Mouse (Mus musculus) thymus, adult 2 months (tissue): ENCODE results near the gene Gabbr2. TPM values are rescaled to one million over a fixed set of nuclear protein-coding genes. Genes with fewer than 3 reads are reported as not detected.

ENCODE experiments used
- DNase-seq: peaks from one replicate; pipeline ENCODE4 v3.0.0; 2021
- H3K27ac ChIP-seq: fragments of 200-500 bp; 2 replicates; pipeline ENCODE4 v1.5.1; 2012; ENCODE audit warnings: low read length, control low read depth; ENCODE audit not compliant: control insufficient read depth, insufficient read depth
- H3K27me3 ChIP-seq: fragments of 200-500 bp; 2 replicates; pipeline ENCODE4 v1.6.1; 2012; ENCODE audit warnings: mild to moderate bottlenecking, low read length, moderate library complexity, mixed read lengths; ENCODE audit not compliant: control insufficient read depth, insufficient read depth
- H3K36me3 ChIP-seq: fragments of 200-500 bp; 2 replicates; pipeline ENCODE4 v1.6.1; 2012; ENCODE audit warnings: mild to moderate bottlenecking, low read length, moderate library complexity; ENCODE audit not compliant: control insufficient read depth, insufficient read depth
- H3K4me1 ChIP-seq: fragments of 200-500 bp; replicated peaks from 2 replicates; pipeline ENCODE4 v1.6.1; 2012; ENCODE audit warnings: low read length; ENCODE audit not compliant: control insufficient read depth, insufficient read depth
- H3K4me3 ChIP-seq: fragments of 200-500 bp; 2 replicates; pipeline ENCODE4 v1.5.1; 2012; ENCODE audit warnings: mild to moderate bottlenecking, low read length, control low read depth, moderate library complexity; ENCODE audit not compliant: control insufficient read depth, insufficient read depth
- CTCF ChIP-seq: fragments of 200-500 bp; IDR thresholded peaks from 2 replicates; pipeline ENCODE4 v1.5.1; 2012; ENCODE audit warnings: mild to moderate bottlenecking, control low read depth, low read length, moderate library complexity, borderline replicate concordance; ENCODE audit not compliant: control insufficient read depth, poor library complexity, insufficient read depth; ENCODE audit errors: extremely low read depth
- POLR2A ChIP-seq: fragments of 200-500 bp; IDR thresholded peaks from 2 replicates; pipeline ENCODE4 v1.6.1; 2012; ENCODE audit warnings: mild to moderate bottlenecking, low read length, control low read depth, moderate library complexity; ENCODE audit not compliant: control insufficient read depth, poor library complexity, insufficient read depth; ENCODE audit errors: extremely low read depth
- WGBS: fragments of 180-500 bp; shearing (Covaris S2); methylation state at CpG from one replicate; pipeline ENCODE4 v1.1.7; 2018; 5-methylcytosine and 5-hydroxymethylcytosine counted together
- polyA plus RNA-seq: library from polyadenylated mRNA; depleted of rRNA; stranded (reverse); fragments of >200 nt; gene quantifications from 2 replicates; pipeline ENCODE4 v1.2.3, GENCODE M21; 2012

Gabbr2 gene
- polyA plus RNA-seq, 1 experiment = 0.20 TPM

GRCm38 (mm10) chr4:46827471-46827870 is 164.2 kb downstream of the Gabbr2 start:
- no peak for TF ChIP-seq POLR2A
- TF ChIP-seq CTCF = no peak
- 89% methylated on average over 9 of the region's 9 CpGs for WGBS
- no peak overlapping the region for H3K4me3 ChIP-seq
- 0 out of 2 replicates have a peak, but pooled peaks cover 3% of the 10 kb centered on the region for H3K4me1 ChIP-seq
- no peak overlapping the region for H3K27ac ChIP-seq
- no peaks in the 10 kb centered on the region for H3K27me3 ChIP-seq
- DNase-seq = no peak
- H3K36me3 ChIP-seq = no peaks in the 10 kb centered on the region

GRCm38 (mm10) chr4:46825846-46826529 is 165.7 kb downstream of the Gabbr2 start:
- WGBS = 94% methylated on average over 10 of the region's 10 CpGs
- no peaks in the 10 kb centered on the region for H3K27me3 ChIP-seq
- H3K4me1 ChIP-seq = 0 out of 2 replicates have a peak, but pooled peaks cover 3% of the 10 kb centered on the region
- no peaks in the 10 kb centered on the region for H3K36me3 ChIP-seq
- no peak overlapping the region for H3K27ac ChIP-seq
- H3K4me3 ChIP-seq = no peak overlapping the region
- TF ChIP-seq POLR2A (no peak), CTCF (no peak)
- no peak for DNase-seq

GRCm38 (mm10) chr4:46823738-46824137 is 167.9 kb downstream of the Gabbr2 start:
- no peaks in the 10 kb centered on the region for H3K27me3 ChIP-seq
- no peak overlapping the region for H3K27ac ChIP-seq
- TF ChIP-seq CTCF = no peak
- TF ChIP-seq POLR2A = no peak
- no peaks in the 10 kb centered on the region for H3K36me3 ChIP-seq
- H3K4me1 ChIP-seq = 0 out of 2 replicates have a peak, but pooled peaks cover 3% of the 10 kb centered on the region
- 90% methylated on average over 14 of the region's 14 CpGs for WGBS
- no peak for DNase-seq
- no peak overlapping the region for H3K4me3 ChIP-seq

GRCm38 (mm10) chr4:46821709-46822108 is 170.0 kb downstream of the Gabbr2 start:
- no peak overlapping the region for H3K4me3 ChIP-seq
- H3K4me1 ChIP-seq = no peaks in the 10 kb centered on the region
- no peak for DNase-seq
- TF ChIP-seq CTCF = no peak
- TF ChIP-seq POLR2A = no peak
- 94% methylated on average over 11 of the region's 11 CpGs for WGBS
- H3K27ac ChIP-seq = no peak overlapping the region
- H3K36me3 ChIP-seq = no peaks in the 10 kb centered on the region
- no peaks in the 10 kb centered on the region for H3K27me3 ChIP-seq

GRCm38 (mm10) chr4:46814954-46815353 is 176.7 kb downstream of the Gabbr2 start:
- TF ChIP-seq CTCF = no peak
- no peak for TF ChIP-seq POLR2A
- H3K27me3 ChIP-seq = no peaks in the 10 kb centered on the region
- WGBS = 76% methylated on average over 4 of the region's 4 CpGs
- H3K4me1 ChIP-seq = no peaks in the 10 kb centered on the region
- no peaks in the 10 kb centered on the region for H3K36me3 ChIP-seq
- no peak overlapping the region for H3K27ac ChIP-seq
- H3K4me3 ChIP-seq = no peak overlapping the region
- DNase-seq = no peak

- WGBS = 94% methylated on average over 10 of the region's 10 CpGs
- H3K27ac ChIP-seq = no peak overlapping the region
- no peak overlapping the region for H3K4me3 ChIP-seq
- TF ChIP-seq CTCF (no peak), POLR2A (no peak)
- no peaks in the 10 kb centered on the region for H3K27me3 ChIP-seq
- H3K4me1 ChIP-seq = no peaks in the 10 kb centered on the region
- no peak for DNase-seq
- no peaks in the 10 kb centered on the region for H3K36me3 ChIP-seq
These were observed 177.4 kb downstream of the Gabbr2 start for GRCm38 (mm10) chr4:46814236-46814635.

- no peaks in the 10 kb centered on the region for H3K36me3 ChIP-seq
- no peak overlapping the region for H3K4me3 ChIP-seq
- no peaks in the 10 kb centered on the region for H3K4me1 ChIP-seq
- TF ChIP-seq POLR2A (no peak), CTCF (no peak)
- WGBS = 74% methylated on average over 5 of the region's 5 CpGs
- no peaks in the 10 kb centered on the region for H3K27me3 ChIP-seq
- H3K27ac ChIP-seq = no peak overlapping the region
- no peak for DNase-seq
These were observed 180.5 kb downstream of the Gabbr2 start for GRCm38 (mm10) chr4:46811165-46811564.
